Mouse (Mus musculus): ENCODE results near the gene Kpna7. TPM values are rescaled to one million over a fixed set of nuclear protein-coding genes. Genes with fewer than 3 reads are reported as not detected.
"Not testable (repeated sequence)": the region's sequence is repeated elsewhere in the genome, so short reads cannot be mapped to it uniquely, and the experiment has no call there.

Kpna7 gene
- total RNA-seq, 4 experiments from 2014 or later, result not detected

GRCm38 (mm10) chr5:145101451-145101850 is 17.6 kb upstream of the Kpna7 start:
- DNase-seq, result not testable (repeated sequence)

GRCm38 (mm10) chr5:145100960-145101359 is 17.1 kb upstream of the Kpna7 start:
- no peak for DNase-seq

- DNase-seq, result no peak
Measured at GRCm38 (mm10) chr5:145098340-145098821, 14.6 kb upstream of the Kpna7 start.

GRCm38 (mm10) chr5:145096195-145096594 is 12.4 kb upstream of the Kpna7 start:
- no peak for DNase-seq

GRCm38 (mm10) chr5:145089878-145090277 is 6.0 kb upstream of the Kpna7 start:
- no peak for DNase-seq

- DNase-seq, result no peak
Measured at GRCm38 (mm10) chr5:145088186-145088585, 4.4 kb upstream of the Kpna7 start.

- no peak for DNase-seq
Measured at GRCm38 (mm10) chr5:145084822-145085221, 992 bp upstream of the Kpna7 start.

GRCm38 (mm10) chr5:145083201-145083600 is 629 bp downstream of the Kpna7 start:
- DNase-seq, result not testable (repeated sequence)

GRCm38 (mm10) chr5:145081866-145082613 is 1.8 kb downstream of the Kpna7 start:
- DNase-seq, result no peak

- no peak for DNase-seq
Measured at GRCm38 (mm10) chr5:145075081-145075480, 8.7 kb downstream of the Kpna7 start.

GRCm38 (mm10) chr5:145071342-145071741 is 12.5 kb downstream of the Kpna7 start:
- no peak for DNase-seq

GRCm38 (mm10) chr5:145069707-145070106 is 14.1 kb downstream of the Kpna7 start:
- DNase-seq, result peak; percentile 25

GRCm38 (mm10) chr5:145068863-145069262 is 15.0 kb downstream of the Kpna7 start:
- no peak for DNase-seq

- no peak for DNase-seq
Measured at GRCm38 (mm10) chr5:145064765-145065340, 19.0 kb downstream of the Kpna7 start.

- no peak for DNase-seq
Measured at GRCm38 (mm10) chr5:145059524-145059923, 24.3 kb downstream of the Kpna7 start.

- DNase-seq, result no peak
Measured at GRCm38 (mm10) chr5:145058722-145059121, 25.1 kb downstream of the Kpna7 start.

- DNase-seq, result no peak
Measured at GRCm38 (mm10) chr5:145057907-145058306, 25.9 kb downstream of the Kpna7 start.

- not testable (repeated sequence) for DNase-seq
Measured at GRCm38 (mm10) chr5:145054187-145054586, 29.6 kb downstream of the Kpna7 start.

- DNase-seq, result not testable (repeated sequence)
Measured at GRCm38 (mm10) chr5:145042690-145043089, 41.1 kb downstream of the Kpna7 start, which contains the start of gene 1700018F24Rik. 1700018F24Rik (plus strand) TSS chr5:145042990.

- DNase-seq, result no peak
Measured at GRCm38 (mm10) chr5:145041628-145042027, 42.2 kb downstream of the Kpna7 start.

GRCm38 (mm10) chr5:145032391-145032790 is 51.4 kb downstream of the Kpna7 start, which contains the start of gene Gm4871:
Gm4871 (minus strand) TSS chr5:145032754.
- peak; percentile 34 for DNase-seq

- DNase-seq, result not testable (repeated sequence)
Measured at GRCm38 (mm10) chr5:145030476-145030875, 53.4 kb downstream of the Kpna7 start.

GRCm38 (mm10) chr5:145020712-145021111 is 63.1 kb downstream of the Kpna7 start:
- not testable (repeated sequence) for DNase-seq

- DNase-seq, result peak; percentile 29
Measured at GRCm38 (mm10) chr5:145020254-145020653, 63.6 kb downstream of the Kpna7 start.

Measured in adrenal gland, adult 8-10 months (tissue).